Mouse (Mus musculus) common myeloid progenitor, adult 5-6 weeks (primary cell): ENCODE data around the gene Cacybp. TPM values are rescaled to one million over a fixed set of nuclear protein-coding genes. Genes with fewer than 3 reads are reported as not detected.

Experiments used
- ATAC-seq: replicated peaks from 2 replicates; pipeline ENCODE4 v1.8.0; 2016; ENCODE audit warnings: low read depth, mild to moderate bottlenecking, moderate TSS enrichment, inconsistent platforms; ENCODE audit not compliant: poor library complexity, severe bottlenecking
- total RNA-seq: library from RNA; stranded (forward); fragments of 200-1000, 187-1606 nt; gene quantifications from 2 replicates; pipeline ENCODE4 v1.2.3, GENCODE M21; 2017

The Cacybp gene
- total RNA-seq, 1 experiment from 2014 or later, result 301 TPM

DNA sequence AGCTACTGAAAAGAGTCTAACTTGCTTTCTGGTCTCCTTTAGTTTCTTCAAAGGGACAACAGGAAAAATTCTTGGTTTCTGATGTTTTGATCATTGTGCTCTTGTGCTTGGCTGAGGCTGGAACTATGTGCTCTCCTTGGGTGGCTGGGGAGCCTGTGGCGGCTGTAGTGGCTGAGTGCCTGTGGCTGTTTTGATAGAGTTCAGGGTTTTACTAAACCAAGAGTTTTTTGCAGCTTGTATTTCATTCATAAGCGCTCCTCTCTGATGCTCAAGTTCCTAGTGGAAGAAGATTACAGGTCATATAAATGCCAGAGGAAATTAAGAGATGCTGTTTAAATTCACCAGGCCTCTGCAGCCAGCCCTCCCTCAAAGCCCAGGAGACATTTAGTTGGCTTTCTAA is 11.4 kb upstream of the Cacybp start:
- no peak for ATAC-seq

DNA sequence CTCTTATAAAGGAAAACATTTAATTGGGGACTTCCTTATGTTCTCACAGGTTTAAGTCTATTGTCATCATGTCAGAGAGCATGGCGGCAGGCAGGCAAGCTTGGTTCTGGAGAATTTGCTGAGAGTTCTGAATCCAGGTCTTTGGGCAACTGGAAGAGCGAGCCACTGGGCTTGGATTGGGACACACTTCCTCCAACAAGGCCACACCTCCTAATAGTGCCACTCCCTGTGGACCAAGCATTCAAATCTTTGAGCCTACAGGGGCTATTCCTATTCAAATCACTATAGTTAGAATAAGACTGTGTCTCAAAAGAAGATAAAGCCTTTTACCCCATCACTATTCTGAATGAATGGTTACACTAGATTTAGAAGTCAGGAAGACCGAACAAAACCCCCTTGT is 5.2 kb upstream of the Cacybp start:
- no peak for ATAC-seq

DNA sequence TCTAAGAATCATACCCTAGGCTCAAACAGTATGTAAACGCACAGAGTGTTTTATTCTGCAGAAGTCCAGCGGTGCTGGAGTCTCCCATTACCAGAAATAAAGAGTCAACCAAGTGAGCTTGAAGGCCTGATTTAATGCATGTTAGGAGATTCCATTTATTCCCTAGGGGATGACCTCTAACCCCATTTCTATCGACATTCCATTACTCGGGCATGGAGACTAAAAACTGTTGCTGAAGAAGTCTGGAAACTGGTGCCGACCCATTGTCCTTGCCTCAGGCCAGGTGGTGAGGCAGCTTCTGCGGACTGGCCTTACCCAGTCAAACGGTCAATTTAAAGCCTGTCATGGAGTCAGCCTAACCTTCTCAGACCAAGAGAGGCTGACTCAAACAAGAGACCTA is 1.5 kb upstream of the Cacybp start:
- ATAC-seq, result no peak

DNA sequence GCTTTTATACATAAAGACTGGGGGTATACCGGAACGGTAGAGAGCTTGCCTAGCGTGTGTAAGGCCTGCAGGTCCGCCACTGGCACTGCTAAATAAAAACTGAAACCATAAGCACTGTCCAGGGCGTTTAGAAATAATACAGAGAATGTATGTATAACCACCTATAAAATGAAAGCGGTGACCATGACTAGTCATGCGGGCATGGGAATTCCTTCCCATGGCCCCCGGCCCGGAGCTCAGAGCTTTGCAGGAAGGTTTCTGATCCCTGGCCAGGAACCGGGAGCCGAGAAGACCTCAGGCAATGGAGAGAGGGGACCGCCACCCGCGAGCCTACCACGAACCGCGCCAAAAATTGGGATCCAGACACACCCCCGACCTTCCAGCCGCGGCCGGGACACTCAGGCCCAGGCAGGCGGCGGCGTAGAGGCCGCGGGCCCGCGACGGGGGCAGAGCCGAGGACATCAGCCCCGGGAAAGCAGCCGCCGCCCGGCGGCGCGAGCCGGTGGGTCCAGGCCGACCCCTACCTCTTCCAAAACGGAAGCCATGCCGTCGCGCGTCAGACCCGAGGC is 468 bp downstream of the Cacybp start:
- no peak for ATAC-seq

DNA sequence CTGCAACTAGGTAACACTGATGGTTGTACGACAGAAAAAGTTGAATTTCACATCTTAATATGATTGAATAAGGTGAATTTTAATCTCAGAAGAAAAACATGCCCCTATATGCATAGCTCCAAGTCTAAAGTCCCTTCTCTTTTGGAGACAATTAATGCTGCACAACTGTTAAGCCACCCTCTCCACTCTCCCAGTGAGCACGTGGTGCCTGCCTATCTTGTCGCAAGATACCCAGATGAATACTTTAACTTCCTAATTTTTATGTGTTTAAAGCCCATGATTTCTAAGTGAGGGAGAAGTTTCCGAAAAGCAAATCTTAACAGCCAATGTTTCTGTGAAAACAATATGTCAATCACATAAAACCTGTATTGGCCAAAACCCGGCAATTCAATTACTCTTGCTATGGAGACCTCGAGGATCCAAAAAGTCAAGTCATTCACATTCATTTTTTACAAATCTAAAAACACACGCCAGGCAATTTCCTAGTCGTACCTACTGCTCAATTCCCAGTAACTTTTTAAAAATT is 1.0 kb downstream of the Cacybp start:
- ATAC-seq, result no peak

DNA sequence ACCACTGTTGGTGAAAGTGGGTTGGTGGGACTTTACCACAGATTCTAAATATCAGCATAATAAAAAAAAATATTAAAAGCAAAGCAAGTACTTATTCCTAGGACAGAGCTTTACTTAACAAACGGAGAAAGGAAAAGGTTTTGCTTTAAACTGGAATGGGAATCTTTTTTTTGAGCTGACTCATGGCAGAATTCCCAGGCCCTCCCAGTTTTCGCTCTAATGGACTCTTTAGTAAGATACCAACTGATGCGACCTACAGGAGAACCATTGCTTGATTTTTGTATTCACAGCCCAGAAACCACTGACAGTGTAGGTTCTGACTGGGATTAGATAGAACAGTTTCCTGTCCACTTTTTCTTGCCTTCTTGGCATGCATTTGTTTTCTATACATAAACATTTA is 2.1 kb downstream of the Cacybp start:
- ATAC-seq, result no peak

DNA sequence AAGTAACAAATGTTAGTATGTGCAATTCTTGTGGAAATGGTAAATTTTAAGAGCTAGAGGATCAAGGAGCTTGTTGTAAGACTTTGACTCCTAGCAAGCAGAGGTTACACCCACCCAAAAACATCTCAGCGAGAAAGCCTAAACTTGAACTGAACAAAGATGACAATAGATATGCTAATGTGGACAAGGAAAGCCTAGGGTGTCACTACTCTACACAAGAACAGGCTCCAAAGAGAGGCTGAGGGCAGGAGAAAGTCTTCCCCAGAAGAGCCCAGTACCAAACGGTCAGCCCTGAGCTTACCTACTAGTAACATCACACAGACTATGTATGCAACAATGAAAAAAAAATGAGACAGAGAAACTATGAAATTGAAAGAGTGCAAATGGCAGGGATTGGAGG is 2.8 kb downstream of the Cacybp start:
- ATAC-seq, result no peak

DNA sequence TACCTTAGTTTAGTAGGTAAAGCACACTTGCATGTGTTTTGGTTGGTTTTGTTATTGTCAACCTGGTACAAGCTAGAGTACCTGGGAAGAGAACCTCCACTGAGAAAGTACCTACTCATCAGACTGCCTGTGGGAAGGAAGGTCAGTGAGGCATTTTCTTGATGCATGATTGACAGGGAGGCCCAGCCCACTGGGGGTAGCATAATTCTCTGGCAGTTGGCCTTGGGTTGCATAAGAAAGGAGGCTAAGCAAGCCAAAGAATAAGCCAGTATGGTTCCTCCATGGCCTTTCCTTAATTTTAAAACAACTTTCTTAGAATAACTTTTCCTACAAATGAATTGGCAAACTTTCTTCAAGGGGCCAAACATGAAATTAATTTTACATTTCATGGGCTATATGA is 7.2 kb downstream of the Cacybp start:
- ATAC-seq, result no peak

DNA sequence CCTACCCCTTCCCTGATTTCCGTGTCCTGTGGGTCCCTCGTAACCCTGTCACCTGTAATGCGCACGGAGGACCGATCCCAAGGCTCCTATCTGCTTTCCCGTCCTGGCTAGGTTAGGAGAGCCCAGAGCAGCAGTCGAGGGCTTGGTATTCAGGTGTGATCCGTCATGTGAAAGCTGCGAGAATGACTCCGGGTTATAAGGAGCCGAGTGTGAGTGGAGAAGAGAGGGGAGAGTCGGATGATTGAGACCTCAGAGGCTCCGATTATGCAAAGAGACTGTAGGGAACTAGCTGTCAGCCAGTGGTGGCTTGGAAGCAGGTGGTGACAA is 17.4 kb downstream of the Cacybp start:
- peak; percentile 40 for ATAC-seq

DNA sequence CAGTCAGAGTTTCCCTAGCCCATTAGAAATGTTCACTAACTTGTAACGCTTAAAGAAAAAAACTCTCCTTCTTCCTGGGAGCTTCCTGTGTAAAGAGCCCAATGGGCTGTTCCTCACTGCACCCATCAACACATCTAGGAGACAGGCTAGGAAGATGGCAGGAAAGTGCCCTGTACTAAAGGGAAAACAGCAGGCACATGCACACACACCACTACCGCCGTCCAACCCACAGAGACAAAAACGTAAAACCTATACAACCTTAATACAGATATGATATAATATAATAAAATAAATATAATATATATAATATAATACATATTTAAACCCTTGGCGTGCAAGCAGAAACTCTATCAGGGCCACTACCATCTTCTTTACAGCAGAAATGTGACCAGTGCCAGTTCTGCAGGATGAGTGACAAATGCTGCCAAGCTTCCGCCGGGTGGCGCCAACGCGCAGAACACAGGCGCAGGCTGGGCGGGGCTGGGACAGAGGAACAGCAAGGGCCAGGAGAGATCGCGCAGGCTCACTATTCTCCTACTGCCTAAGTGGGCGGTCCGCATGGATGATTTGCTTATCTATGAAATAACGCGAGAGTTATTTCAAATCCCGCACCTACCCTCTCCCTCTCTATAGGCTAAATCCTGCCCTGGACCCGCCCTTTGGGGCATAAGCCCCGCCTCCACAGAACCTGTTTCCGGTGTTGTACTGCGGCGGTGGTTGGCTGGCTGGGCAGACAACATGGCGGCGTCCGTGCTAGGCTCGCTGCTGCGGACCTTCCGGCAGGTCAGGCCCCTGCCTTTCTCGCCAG is 17.9 kb downstream of the Cacybp start, which contains the start of gene Mrps14:
Gene Mrps14, plus strand, starts transcription at position 687 of the 808 bp plus-strand sequence.
- peak; percentile 98 for ATAC-seq

DNA sequence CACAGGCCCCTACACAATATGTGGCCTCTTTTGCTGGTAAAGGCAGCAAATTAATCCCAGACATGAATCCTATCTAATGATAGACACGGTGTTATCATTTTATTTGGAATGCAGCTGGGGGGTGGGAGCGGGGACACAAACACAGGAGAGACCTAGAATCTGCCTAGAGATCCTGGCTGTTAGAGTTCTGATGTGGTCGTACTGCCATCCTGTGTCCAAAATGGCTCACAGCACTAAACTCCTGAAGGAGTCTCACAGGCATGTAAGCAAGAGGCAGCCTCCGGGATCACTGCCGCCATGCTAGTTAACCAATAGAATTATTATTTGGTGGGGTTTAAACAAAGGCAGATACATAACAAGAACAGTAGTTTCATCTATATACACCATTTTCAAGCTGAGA is 28.2 kb downstream of the Cacybp start:
- peak; percentile 64 for ATAC-seq

DNA sequence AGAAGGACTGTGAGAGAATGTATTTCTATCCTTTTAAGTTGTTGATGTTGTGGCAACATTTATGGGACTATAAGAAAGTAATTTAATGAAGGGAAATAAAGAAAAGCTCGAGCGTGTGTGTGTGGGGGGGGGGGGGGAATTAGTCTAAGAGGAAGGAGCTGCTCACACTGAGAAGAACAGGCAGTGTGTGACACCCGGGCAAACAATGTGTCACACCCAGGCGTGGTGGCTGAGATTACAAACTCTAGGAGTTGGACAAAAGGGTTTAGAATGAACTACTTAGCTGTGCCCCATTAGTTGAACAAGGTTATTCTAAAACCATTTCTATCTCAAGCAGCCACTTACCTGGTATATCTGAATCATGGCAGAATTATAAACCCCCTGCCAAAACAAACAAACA is 31.5 kb downstream of the Cacybp start:
- no peak for ATAC-seq

DNA sequence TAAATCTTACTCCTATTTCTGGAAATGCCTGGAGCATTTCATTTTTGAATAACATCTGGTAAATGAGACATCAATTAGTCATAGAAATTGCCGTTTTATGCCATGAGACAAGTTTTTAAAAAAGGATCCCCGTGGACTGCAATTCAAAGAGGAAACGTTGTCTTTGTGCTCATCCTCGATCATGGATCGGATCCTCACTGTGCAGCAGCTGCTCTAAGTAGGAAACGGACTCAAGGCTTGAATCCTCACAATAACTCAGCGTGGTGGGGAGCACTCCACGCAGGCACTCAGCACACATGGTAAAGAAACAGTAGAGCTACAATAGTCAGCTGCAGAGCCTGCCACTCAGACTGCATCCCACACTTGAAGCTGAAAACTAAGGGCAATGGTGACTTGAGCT is 35.8 kb downstream of the Cacybp start:
- no peak for ATAC-seq

DNA sequence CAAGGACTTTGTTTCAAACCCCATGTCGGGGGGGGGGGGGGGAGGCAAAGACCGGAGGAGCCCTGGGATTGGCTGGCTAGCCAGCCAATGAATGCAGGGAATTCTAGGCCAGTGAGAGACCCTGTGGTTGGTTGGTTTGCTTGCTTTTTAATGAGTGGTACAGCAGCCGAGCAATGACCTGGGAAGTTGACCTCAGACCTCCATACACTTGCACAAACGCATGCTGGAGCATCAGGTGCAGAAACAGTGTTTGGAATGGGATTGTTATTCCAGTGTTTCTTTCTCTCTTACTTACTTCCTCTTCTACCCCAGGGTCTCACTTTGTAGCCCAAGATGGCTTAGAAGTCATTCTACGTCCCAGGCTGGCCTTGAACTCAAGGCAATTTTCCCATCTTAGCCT is 46.1 kb downstream of the Cacybp start:
- no peak for ATAC-seq

DNA sequence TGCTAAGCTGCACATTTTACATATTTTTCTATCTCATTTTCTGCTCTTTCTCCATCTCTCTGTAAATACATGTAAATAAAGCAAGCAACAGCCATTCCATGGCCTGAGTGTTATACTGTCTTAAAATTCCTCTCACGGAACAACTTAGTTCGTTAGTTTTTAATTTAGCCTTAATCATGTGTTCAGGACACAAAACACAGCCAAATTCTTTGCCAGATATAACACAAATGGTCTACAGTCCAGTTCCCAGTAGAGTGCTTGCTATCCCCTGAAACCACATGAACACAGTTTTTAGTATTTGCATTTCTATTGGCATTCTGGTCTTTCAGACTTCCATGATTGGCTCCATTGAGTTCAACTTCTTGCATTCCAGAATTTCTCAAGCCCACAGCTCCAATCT is 54.5 kb downstream of the Cacybp start:
- no peak for ATAC-seq

DNA sequence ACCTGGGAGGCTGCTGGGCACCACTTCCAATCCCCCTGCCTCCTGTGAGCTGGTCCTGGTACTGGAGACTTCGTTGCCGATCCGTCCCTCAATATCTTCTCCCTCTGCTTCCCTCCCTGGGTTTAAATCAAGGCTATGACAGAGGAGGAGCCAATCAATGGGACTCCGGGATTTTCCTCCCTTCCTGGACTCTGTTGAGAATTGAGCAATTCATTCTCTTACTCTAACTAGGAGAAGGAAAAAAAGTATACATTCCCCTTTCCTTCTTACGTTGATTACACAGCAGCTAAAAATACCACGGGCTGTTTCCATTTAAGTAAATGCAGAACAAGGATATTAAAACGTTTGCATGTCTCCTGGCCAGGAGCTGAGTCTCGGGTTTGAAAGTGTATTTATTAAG is 59.2 kb downstream of the Cacybp start, which contains the start of gene Tnn:
Gene Tnn, minus strand, starts transcription at position 101 of the 400 bp plus-strand sequence.
- ATAC-seq, result no peak

Other genes with a start within 250 kb of the Cacybp start
- 31.8 and 80.5 TPM in 2 replicates for gene 4930523C07Rik, start 168.5 kb downstream of the Cacybp start, total RNA-seq
- not detected in 2 replicates for gene Tnn, start 59.3 kb downstream of the Cacybp start, total RNA-seq
- 96.0 and 111 TPM in 2 replicates for gene Mrps14, start 17.7 kb downstream of the Cacybp start, total RNA-seq